ENCODE assay signal across 8 mouse cellular contexts in genomic region chr14:47187666-47188360, GRCm38 (mm10). TPM values are rescaled to one million over a fixed set of nuclear protein-coding genes. Genes with fewer than 3 reads are reported as not detected.
A peak's percentile ranks its signal among the peaks of the same experiment; 100 is the strongest.
DNase-seq lines count a peak whose midpoint lies in the region; ATAC-seq and TF ChIP-seq lines count a peak whose summit lies in the region.

No protein-coding gene starts in this region.

- no peaks in the 10 kb centered on the region for H3K36me3 ChIP-seq in kidney, embryonic 14.5 days (ENCODE audit: control insufficient read depth, insufficient read depth, low read length)
- H3K36me3 ChIP-seq in forebrain, postnatal 0 days (ENCODE audit: insufficient read depth): no peaks in the 10 kb centered on the region
- H3K36me3 ChIP-seq in intestine, embryonic 16.5 days (ENCODE audit: control insufficient read depth, insufficient read depth, low read length): no peaks in the 10 kb centered on the region
- H3K36me3 ChIP-seq in stomach, embryonic 14.5 days (ENCODE audit: control insufficient read depth, insufficient read depth, low read length): no peaks in the 10 kb centered on the region

- no peak overlapping the region for H3K9ac ChIP-seq in kidney, embryonic 14.5 days (ENCODE audit: low read depth, low read length)
- H3K9ac ChIP-seq in forebrain, postnatal 0 days: no peak overlapping the region
- H3K9ac ChIP-seq in intestine, embryonic 16.5 days (ENCODE audit: low read depth, low read length): no peak overlapping the region
- no peak overlapping the region for H3K9ac ChIP-seq in stomach, embryonic 14.5 days (replicated peaks; ENCODE audit: low read depth, low read length)

- 37% methylated on average over 12 of the region's 12 CpGs for whole genome bisulfite sequencing in kidney, embryonic 14.5 days
- WGBS in forebrain, postnatal 0 days: 38% methylated on average over 12 of the region's 12 CpGs
- 43% methylated on average over 12 of the region's 12 CpGs for WGBS in intestine, embryonic 16.5 days
- 39% methylated on average over 12 of the region's 12 CpGs for WGBS in stomach, embryonic 14.5 days

- no peak for TF ChIP-seq CTCF in forebrain, postnatal 0 days (IDR thresholded peaks at IDR 0.05; ENCODE audit: low read depth)

- peaks cover 8% of the 10 kb centered on the region; the same call in 1 of the 2 replicates for H3K27me3 ChIP-seq in kidney, embryonic 14.5 days (ENCODE audit: control insufficient read depth, insufficient read depth, low read length)
- H3K27me3 ChIP-seq in forebrain, postnatal 0 days (ENCODE audit: insufficient read depth, low read length): peaks cover 18% of the 10 kb centered on the region
- H3K27me3 ChIP-seq in intestine, embryonic 16.5 days (replicated peaks; ENCODE audit: control insufficient read depth, insufficient read depth, low read length): peaks cover 5% of the 10 kb centered on the region; the same call in 1 of the 2 replicates
- H3K27me3 ChIP-seq in stomach, embryonic 14.5 days (ENCODE audit: control insufficient read depth, insufficient read depth, low read length): 0 out of 2 replicates have a peak, but pooled peaks cover 4% of the 10 kb centered on the region

- H3K4me1 ChIP-seq in kidney, embryonic 14.5 days (ENCODE audit: control insufficient read depth, insufficient read depth, low read length): peaks cover 6% of the 10 kb centered on the region; the same call in 1 of the 2 replicates
- peaks cover 5% of the 10 kb centered on the region for H3K4me1 ChIP-seq in forebrain, postnatal 0 days (ENCODE audit: insufficient read depth)
- peaks cover 7% of the 10 kb centered on the region for H3K4me1 ChIP-seq in intestine, embryonic 16.5 days (ENCODE audit: control insufficient read depth, insufficient read depth, low read length)
- H3K4me1 ChIP-seq in stomach, embryonic 14.5 days (ENCODE audit: control insufficient read depth, insufficient read depth, low read length): 0 out of 2 replicates have a peak, but pooled peaks cover 6% of the 10 kb centered on the region

- no peak overlapping the region for H3K27ac ChIP-seq in kidney, embryonic 14.5 days (ENCODE audit: low read depth, low read length)
- no peak overlapping the region for H3K27ac ChIP-seq in forebrain, postnatal 0 days (ENCODE audit: low read depth, low read length)
- H3K27ac ChIP-seq in intestine, embryonic 16.5 days (ENCODE audit: low read length): no peak overlapping the region
- no peak overlapping the region for H3K27ac ChIP-seq in stomach, embryonic 14.5 days (ENCODE audit: low read length)

- DNase-seq in kidney, adult 18-20 months: no peak
- DNase-seq in forebrain, postnatal 0 days: no peak
- peak; percentile 57 for DNase-seq in lung, postnatal 25 days (ENCODE audit: low spot score)
- DNase-seq in frontal cortex, postnatal 36 days (ENCODE audit: low spot score in 2 of 2): no peak
- DNase-seq in urinary bladder, postnatal 14 days (ENCODE audit: low spot score): no peak

- no peaks in the 10 kb centered on the region for H3K9me3 ChIP-seq in kidney, embryonic 14.5 days (ENCODE audit: control insufficient read depth, low read length)
- no peaks in the 10 kb centered on the region for H3K9me3 ChIP-seq in forebrain, postnatal 0 days (ENCODE audit: low read length)
- H3K9me3 ChIP-seq in intestine, embryonic 16.5 days (ENCODE audit: control insufficient read depth, low read length): no peaks in the 10 kb centered on the region
- H3K9me3 ChIP-seq in stomach, embryonic 14.5 days (ENCODE audit: control insufficient read depth, low read depth, low read length): no peaks in the 10 kb centered on the region

- H3K4me3 ChIP-seq in kidney, embryonic 14.5 days (ENCODE audit: low read length): peak overlapping the region; percentile 71; the same call in 1 of the 2 replicates
- H3K4me3 ChIP-seq in forebrain, postnatal 0 days (ENCODE audit: low read depth, low read length): no peak overlapping the region
- peak overlapping the region; percentile 74 for H3K4me3 ChIP-seq in intestine, embryonic 16.5 days (ENCODE audit: low read length)
- peak overlapping the region; percentile 55; the same call in 1 of the 2 replicates for H3K4me3 ChIP-seq in stomach, embryonic 14.5 days (ENCODE audit: low read depth, low read length)

- H3K4me2 ChIP-seq in kidney, embryonic 14.5 days (replicated peaks; ENCODE audit: low read depth, low read length): peak overlapping the region; percentile 99; the same call in 1 of the 2 replicates
- peak overlapping the region; percentile 99; the same call in 1 of the 2 replicates for H3K4me2 ChIP-seq in forebrain, postnatal 0 days (ENCODE audit: low read depth)
- H3K4me2 ChIP-seq in intestine, embryonic 16.5 days (ENCODE audit: low read depth, low read length): peak overlapping the region; percentile 99
- peak overlapping the region; percentile 84 for H3K4me2 ChIP-seq in stomach, embryonic 14.5 days (replicated peaks; ENCODE audit: low read depth, low read length)

- no peak for ATAC-seq in kidney, embryonic 14.5 days (ENCODE audit: low FRiP score, low TSS enrichment)
- no peak for ATAC-seq in forebrain, postnatal 0 days
- no peak for ATAC-seq in intestine, embryonic 16.5 days
- ATAC-seq in stomach, embryonic 14.5 days (ENCODE audit: insufficient number of reproducible peaks, insufficient read depth, low FRiP score, low read depth): no peak

RNA-seq across cellular contexts. Expression of gene Gch1, which starts 1.4 kb away (rescaled TPM):
- 1.4 and 2.2 TPM in 2 replicates for polyA plus RNA-seq in kidney, embryonic 14.5 days (2014; fragmentation: Nextera tagmentation; extraction: Ambion mirVana)
- total RNA-seq in forebrain, postnatal 0 days (2014; rRNA removed): 3.7 and 3.8 TPM in 2 replicates
- polyA plus RNA-seq in forebrain, postnatal 0 days (2015; fragmentation: Nextera tagmentation; extraction: Ambion mirVana): 1.5 and 1.7 TPM in 2 replicates
- 11.1 and 13.3 TPM in 2 replicates for polyA plus RNA-seq in intestine, embryonic 16.5 days (2015; fragmentation: Nextera tagmentation; extraction: Ambion mirVana)
- polyA plus RNA-seq in stomach, embryonic 14.5 days (2014; fragmentation: Nextera tagmentation; extraction: Ambion mirVana): 4.5 and 5.2 TPM in 2 replicates
